Mouse (Mus musculus) v-Abl transformed pro-B cells (cell line): ENCODE measurements around the gene Psmc3ip.

Source experiments
- in situ Hi-C, 2 experiments: fragments of 400-800 bp; cut with MboI; formaldehyde crosslinking; loops; one replicate each; pipeline ENCODE4 v1.15.1; 2025; ENCODE audit not compliant: unreplicated experiment in 2 of 2

Psmc3ip gene

GRCm38 (mm10) chr11:101083083-101083697 lies 12.0 kb downstream of the Psmc3ip start:
- in situ Hi-C loops = loop anchor here (5.0 to 25.0 kb wide), 4 partner anchors 34 to 354 kb away; partner anchors contain the start of genes Cntnap1 (in 1 of the 2), Ifi35 (in 1 of the 2), Plekhh3 (in 1 of the 2) and Ptges3l (in 1 of the 2)

- in situ Hi-C loops = loop anchor here (5.0 to 25.0 kb wide), 4 partner anchors 35 to 355 kb away; partner anchors contain the start of genes Cntnap1 (in 1 of the 2), Ifi35 (in 1 of the 2), Plekhh3 (in 1 of the 2) and Ptges3l (in 1 of the 2)
Observed at GRCm38 (mm10) chr11:101082208-101083082, 12.8 kb downstream of the Psmc3ip start, which contains the start of gene Coasy. Gene Coasy, plus strand, starts transcription at chr11:101082565.

- in situ Hi-C loops = loop anchor here (5.0 to 25.0 kb wide), 4 partner anchors 36 to 356 kb away; partner anchors contain the start of genes Cntnap1 (in 1 of the 2), Ifi35 (in 1 of the 2), Plekhh3 (in 1 of the 2) and Ptges3l (in 1 of the 2)
Observed at GRCm38 (mm10) chr11:101081659-101082058, 13.6 kb downstream of the Psmc3ip start.

- in situ Hi-C loops = loop anchor here (5.0 to 25.0 kb wide), 4 partner anchors 37 to 357 kb away; partner anchors contain the start of genes Cntnap1 (in 1 of the 2), Ifi35 (in 1 of the 2), Plekhh3 (in 1 of the 2) and Ptges3l (in 1 of the 2)
Observed at GRCm38 (mm10) chr11:101080421-101080820, 14.8 kb downstream of the Psmc3ip start.

GRCm38 (mm10) chr11:101079746-101080145 lies 15.5 kb downstream of the Psmc3ip start:
- in situ Hi-C loops = loop anchor here (5.0 to 25.0 kb wide), 4 partner anchors 38 to 358 kb away; partner anchors contain the start of genes Cntnap1 (in 1 of the 2), Ifi35 (in 1 of the 2), Plekhh3 (in 1 of the 2) and Ptges3l (in 1 of the 2)

- in situ Hi-C loops = loop anchor here in 1 of 2 experiments (25.0 kb wide), 1 partner anchor 359 kb away; the partner anchor contains the start of genes Ifi35, Ptges3l, Rpl27 and Rundc1
Observed at GRCm38 (mm10) chr11:101078121-101078520, 17.1 kb downstream of the Psmc3ip start, which contains the start of gene Hsd17b1. Gene Hsd17b1, plus strand, starts transcription at chr11:101078411.

GRCm38 (mm10) chr11:101071810-101072428 lies 23.3 kb downstream of the Psmc3ip start:
- in situ Hi-C loops = no loop called here

GRCm38 (mm10) chr11:101070987-101071386 lies 24.2 kb downstream of the Psmc3ip start:
- in situ Hi-C loops = no loop called here

GRCm38 (mm10) chr11:101070189-101070527 lies 25.1 kb downstream of the Psmc3ip start:
- in situ Hi-C loops = no loop called here

GRCm38 (mm10) chr11:101069391-101070188 lies 25.6 kb downstream of the Psmc3ip start, which contains the start of gene Naglu:
Gene Naglu, plus strand, starts transcription at chr11:101070012.
- in situ Hi-C loops = no loop called here

- in situ Hi-C loops = no loop called here
Observed at GRCm38 (mm10) chr11:101066549-101067412, 28.5 kb downstream of the Psmc3ip start.

GRCm38 (mm10) chr11:101065002-101065401 lies 30.2 kb downstream of the Psmc3ip start:
- in situ Hi-C loops = no loop called here

- in situ Hi-C loops = no loop called here
Observed at GRCm38 (mm10) chr11:101064462-101064861, 30.8 kb downstream of the Psmc3ip start.

- in situ Hi-C loops = no loop called here
Observed at GRCm38 (mm10) chr11:101063676-101064327, 31.4 kb downstream of the Psmc3ip start.

GRCm38 (mm10) chr11:101062971-101063675 lies 32.1 kb downstream of the Psmc3ip start:
- in situ Hi-C loops = no loop called here

GRCm38 (mm10) chr11:101062165-101062884 lies 32.9 kb downstream of the Psmc3ip start:
- in situ Hi-C loops = no loop called here

GRCm38 (mm10) chr11:101061049-101061448 lies 34.2 kb downstream of the Psmc3ip start:
- in situ Hi-C loops = no loop called here
